9 mouse cellular contexts compared by ENCODE assay signal in the genomic region with DNA sequence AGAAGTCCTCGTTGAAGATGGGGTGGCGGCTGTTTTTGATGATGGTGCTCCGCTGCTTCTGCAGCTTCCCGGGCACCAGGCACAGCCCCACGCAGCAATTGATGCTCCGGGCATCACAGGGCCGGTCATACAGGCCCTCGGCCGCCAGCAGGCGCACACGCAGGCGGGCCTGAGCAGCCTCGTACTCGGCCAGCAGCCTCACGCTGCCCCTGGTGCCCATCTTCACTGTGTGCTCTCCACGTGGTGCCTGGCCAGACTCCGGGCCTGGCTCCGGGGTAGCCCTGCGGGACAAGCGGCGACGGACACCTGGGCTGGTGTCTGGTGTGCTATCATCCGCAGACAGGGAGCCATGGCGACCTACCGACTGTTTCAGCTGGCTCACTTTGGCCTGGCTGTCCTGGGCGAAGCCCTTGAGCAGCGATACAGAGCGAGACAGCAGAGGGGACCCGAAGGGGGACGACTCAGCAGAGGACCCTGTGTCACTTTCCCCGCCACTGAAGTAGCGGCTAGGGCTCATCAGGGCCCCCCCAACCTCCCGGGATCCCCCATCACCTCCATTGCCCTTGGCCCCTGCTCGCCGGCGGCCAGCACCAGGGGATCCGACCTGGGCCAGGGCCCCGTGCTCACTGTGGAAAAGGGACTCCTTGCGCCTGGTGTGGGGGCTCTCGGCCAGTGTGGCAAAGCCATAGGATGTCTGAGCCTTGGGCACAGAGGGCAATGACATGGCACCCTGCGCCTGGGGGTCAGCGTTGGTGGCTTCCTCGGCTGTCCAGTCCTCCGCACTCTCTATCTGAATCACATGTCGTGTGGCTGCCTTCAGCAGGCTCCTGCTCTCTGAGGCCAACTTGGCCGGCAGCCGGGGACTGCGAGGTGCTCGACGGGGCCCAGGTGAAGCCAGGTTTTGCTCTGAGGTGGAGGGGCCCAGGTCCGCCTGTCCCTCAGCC. TPM values are rescaled to one million over a fixed set of nuclear protein-coding genes. Genes with fewer than 3 reads are reported as not detected.
DNase-seq lines count a peak whose midpoint lies in the region; ATAC-seq and TF ChIP-seq lines count a peak whose summit lies in the region.
"Had no signal": no experiment of that assay in that cellular context is flagged by ENCODE, and none has a peak within 500 bp of the region (broad histone marks: within the 10 kb centered on the region; RNA-seq: fewer than 3 reads in every experiment).

No protein-coding gene starts in this region.

- intact Hi-C loops in heart, adult 2 months (cut with DNase I) = no loop called here

- peaks cover 12% of the 10 kb centered on the region for H3K27me3 ChIP-seq in heart, adult 2 months (ENCODE audit: control insufficient read depth, insufficient read depth, low read length)
- H3K27me3 ChIP-seq in forebrain, embryonic 14.5 days (replicated peaks; ENCODE audit: control insufficient read depth, insufficient read depth, low read length) = peaks cover 27% of the 10 kb centered on the region
- H3K27me3 ChIP-seq in limb, embryonic 14.5 days (ENCODE audit: control insufficient read depth, insufficient read depth, low read length) = peaks cover 21% of the 10 kb centered on the region
- peaks cover 8% of the 10 kb centered on the region; the same call in 1 of the 2 replicates for H3K27me3 ChIP-seq in stomach, postnatal 0 days (ENCODE audit: control insufficient read depth, insufficient read depth, low read length)

- no peak overlapping the region for H3K9ac ChIP-seq in heart, adult 2 months (ENCODE audit: low read depth, low read length)
- H3K9ac ChIP-seq in forebrain, embryonic 14.5 days (ENCODE audit: low read length) = no peak overlapping the region; the same call in none of the 2 replicates
- peak overlapping the region; percentile 31; the same call in 1 of the 2 replicates for H3K9ac ChIP-seq in limb, embryonic 14.5 days (ENCODE audit: low read depth, low read length, severe bottlenecking)
- no peak overlapping the region for H3K9ac ChIP-seq in stomach, postnatal 0 days (ENCODE audit: low read length)

- no peak for DNase-seq in heart, adult 2 months
- no peak for DNase-seq in heart, adult 18-20 months
- DNase-seq in NIH3T3 (ENCODE audit: low read depth) = peak; percentile 41
- peak; percentile 38 for DNase-seq in forebrain, embryonic 14.5 days (ENCODE audit: low spot score)
- no peak for DNase-seq in limb, embryonic 14.5 days (ENCODE audit: low spot score)
- peak; percentile 43 for DNase-seq in stomach, postnatal 0 days (ENCODE audit: low spot score)
- DNase-seq in urinary bladder, adult 18-20 months (ENCODE audit: low spot score in 2 of 2) = no peak
- DNase-seq in spleen, adult 12 weeks (ENCODE audit: low spot score) = no peak

- TF ChIP-seq EP300 in heart, adult 2 months (IDR thresholded peaks at IDR 0.05; ENCODE audit: insufficient read depth, low read depth, low read length) = no peak
- no peak for TF ChIP-seq EP300 in stomach, postnatal 0 days (optimal IDR thresholded peaks at IDR 0.05)

- peaks cover 2% of the 10 kb centered on the region; the same call in 1 of the 2 replicates for H3K4me1 ChIP-seq in heart, adult 2 months (ENCODE audit: control insufficient read depth, insufficient read depth, low read length)
- H3K4me1 ChIP-seq in forebrain, embryonic 14.5 days (ENCODE audit: control insufficient read depth, insufficient read depth, low read length) = peaks cover 20% of the 10 kb centered on the region
- peaks cover 4% of the 10 kb centered on the region; the same call in 1 of the 2 replicates for H3K4me1 ChIP-seq in limb, embryonic 14.5 days (ENCODE audit: control insufficient read depth, insufficient read depth, low read length)
- peaks cover 3% of the 10 kb centered on the region; the same call in 1 of the 2 replicates for H3K4me1 ChIP-seq in stomach, postnatal 0 days (replicated peaks; ENCODE audit: control insufficient read depth, insufficient read depth)

- peak; percentile 48 for TF ChIP-seq CTCF in heart, adult 2 months (IDR thresholded peaks at IDR 0.05)
- TF ChIP-seq CTCF in stomach, postnatal 0 days (IDR thresholded peaks at IDR 0.05; ENCODE audit: low read depth) = peak; percentile 67

- no peaks in the 10 kb centered on the region for H3K79me2 ChIP-seq in heart, adult 2 months (replicated peaks; ENCODE audit: control insufficient read depth, insufficient read depth, low read length)

- WGBS in heart, adult 2 months = 15% methylated on average over 51 of the region's 51 CpGs
- 10% methylated on average over 51 of the region's 51 CpGs for WGBS in forebrain, embryonic 14.5 days
- WGBS in limb, embryonic 14.5 days = 14% methylated on average over 46 of the region's 51 CpGs
- 18% methylated on average over 51 of the region's 51 CpGs for WGBS in stomach, postnatal 0 days

- no peaks in the 10 kb centered on the region for H3K9me3 ChIP-seq in forebrain, embryonic 14.5 days (replicated peaks; ENCODE audit: control insufficient read depth, low read length)
- H3K9me3 ChIP-seq in limb, embryonic 14.5 days (ENCODE audit: control insufficient read depth, low read length) = no peaks in the 10 kb centered on the region
- no peaks in the 10 kb centered on the region for H3K9me3 ChIP-seq in stomach, postnatal 0 days (ENCODE audit: control insufficient read depth, low read length)

- no peak overlapping the region for H3K4me3 ChIP-seq in heart, adult 2 months
- H3K4me3 ChIP-seq in forebrain, embryonic 14.5 days (ENCODE audit: low read depth, low read length) = peak overlapping the region; percentile 10; the same call in 1 of the 2 replicates
- H3K4me3 ChIP-seq in limb, embryonic 14.5 days (replicated peaks; ENCODE audit: low read length) = peak overlapping the region; percentile 55
- no peak overlapping the region for H3K4me3 ChIP-seq in stomach, postnatal 0 days (ENCODE audit: low read depth, low read length)

- no peaks in the 10 kb centered on the region for H3K36me3 ChIP-seq in heart, adult 2 months (ENCODE audit: control insufficient read depth, insufficient read depth, low read length)
- H3K36me3 ChIP-seq in forebrain, embryonic 14.5 days (ENCODE audit: control insufficient read depth, insufficient read depth, low read length) = no peaks in the 10 kb centered on the region
- H3K36me3 ChIP-seq in limb, embryonic 14.5 days (ENCODE audit: control insufficient read depth, insufficient read depth, low read length) = no peaks in the 10 kb centered on the region
- H3K36me3 ChIP-seq in stomach, postnatal 0 days (ENCODE audit: control insufficient read depth, insufficient read depth, low read length) = no peaks in the 10 kb centered on the region

- no peak overlapping the region for H3K27ac ChIP-seq in heart, adult 2 months
- H3K27ac ChIP-seq in forebrain, embryonic 14.5 days (ENCODE audit: low read depth, low read length) = no peak overlapping the region
- H3K27ac ChIP-seq in limb, embryonic 14.5 days (replicated peaks; ENCODE audit: low read depth, low read length) = no peak overlapping the region
- no peak overlapping the region for H3K27ac ChIP-seq in stomach, postnatal 0 days (replicated peaks)

- peak overlapping the region; percentile 40; the same call in 1 of the 2 replicates for H3K4me2 ChIP-seq in forebrain, embryonic 14.5 days (ENCODE audit: low read length)
- peak overlapping the region; percentile 31 for H3K4me2 ChIP-seq in limb, embryonic 14.5 days (replicated peaks; ENCODE audit: low read depth, low read length, severe bottlenecking)
- peak overlapping the region; percentile 5; the same call in 1 of the 2 replicates for H3K4me2 ChIP-seq in stomach, postnatal 0 days (replicated peaks; ENCODE audit: low read depth)

- no peak for TF ChIP-seq POLR2A in heart, adult 2 months (IDR thresholded peaks at IDR 0.05; ENCODE audit: insufficient read depth, low read depth, low read length)
- no peak for TF ChIP-seq POLR2A in limb, embryonic 14.5 days (IDR thresholded peaks at IDR 0.05; ENCODE audit: borderline replicate concordance, extremely low read depth, insufficient read depth, insufficient read length)

- ATAC-seq in forebrain, embryonic 14.5 days = peak; percentile 33
- no peak for ATAC-seq in limb, embryonic 14.5 days (ENCODE audit: low FRiP score, low read depth)
- no peak for ATAC-seq in stomach, postnatal 0 days (ENCODE audit: low FRiP score, low TSS enrichment)

RNA-seq across cellular contexts. Expression of a gene that starts 1.4 kb away (rescaled TPM):
- under 1 TPM in 1 of 2 experiments, not detected in 1; 0.10 TPM for total RNA-seq in heart, adult 2 months (2021)
- polyA plus RNA-seq in heart, adult 2 months (2012; rRNA removed) = 0.02 and 0.09 TPM in 2 replicates
- under 1 TPM in 1 of 2 experiments, not detected in 1; 0.10 TPM for total RNA-seq in heart, adult 18-20 months (2021)
- 0.46 and 0.52 TPM in 2 replicates for polyA plus RNA-seq in forebrain, embryonic 14.5 days (2014; fragmentation: Nextera tagmentation; extraction: Ambion mirVana)
- 1.0 and 1.2 TPM in 2 replicates for polyA plus RNA-seq in limb, embryonic 14.5 days (2012; rRNA removed)
- not detected in 2 replicates for polyA plus RNA-seq in limb, embryonic 14.5 days (2014; fragmentation: Nextera tagmentation; extraction: Ambion mirVana)
- 0.02 and 0.07 TPM in 2 replicates for polyA plus RNA-seq in stomach, postnatal 0 days (2015; fragmentation: Nextera tagmentation; extraction: Ambion mirVana)

RNA-seq across cellular contexts. Expression of a gene that starts 25.3 kb away (rescaled TPM):
- 1 to 10 TPM; 1.9 to 2.1 TPM for total RNA-seq in heart, adult 2 months (2021)
- 2.9 and 3.7 TPM in 2 replicates for polyA plus RNA-seq in heart, adult 2 months (2012; rRNA removed)
- 1 to 10 TPM; 1.3 to 1.5 TPM for total RNA-seq in heart, adult 18-20 months (2021)
- polyA plus RNA-seq in forebrain, embryonic 14.5 days (2014; fragmentation: Nextera tagmentation; extraction: Ambion mirVana) = 5.9 and 6.5 TPM in 2 replicates
- 30.2 and 33.0 TPM in 2 replicates for polyA plus RNA-seq in limb, embryonic 14.5 days (2012; rRNA removed)
- 9.0 and 10.1 TPM in 2 replicates for polyA plus RNA-seq in limb, embryonic 14.5 days (2014; fragmentation: Nextera tagmentation; extraction: Ambion mirVana)
- polyA plus RNA-seq in stomach, postnatal 0 days (2015; fragmentation: Nextera tagmentation; extraction: Ambion mirVana) = 2.7 and 3.3 TPM in 2 replicates

RNA-seq across cellular contexts. Expression of a gene that starts 25.3 kb away (rescaled TPM):
- not detected for total RNA-seq in heart, adult 2 months (2021)
- 0.10 TPM in 1 of 2 replicates, not detected in the other for polyA plus RNA-seq in heart, adult 2 months (2012; rRNA removed)
- not detected for total RNA-seq in heart, adult 18-20 months (2021)
- polyA plus RNA-seq in forebrain, embryonic 14.5 days (2014; fragmentation: Nextera tagmentation; extraction: Ambion mirVana) = not detected in 2 replicates
- polyA plus RNA-seq in limb, embryonic 14.5 days (2012; rRNA removed) = not detected in 2 replicates
- not detected in 2 replicates for polyA plus RNA-seq in limb, embryonic 14.5 days (2014; fragmentation: Nextera tagmentation; extraction: Ambion mirVana)
- not detected in 2 replicates for polyA plus RNA-seq in stomach, postnatal 0 days (2015; fragmentation: Nextera tagmentation; extraction: Ambion mirVana)
- polyA plus RNA-seq: small intestine, adult 2 months had no signal

RNA-seq across cellular contexts. Expression of a gene that starts 33.1 kb away (rescaled TPM):
- not detected for total RNA-seq in heart, adult 2 months (2021)
- polyA plus RNA-seq in heart, adult 2 months (2012; rRNA removed) = not detected in 2 replicates
- not detected for total RNA-seq in heart, adult 18-20 months (2021)
- 0.14 and 0.17 TPM in 2 replicates for polyA plus RNA-seq in forebrain, embryonic 14.5 days (2014; fragmentation: Nextera tagmentation; extraction: Ambion mirVana)
- 0.14 and 0.22 TPM in 2 replicates for polyA plus RNA-seq in limb, embryonic 14.5 days (2012; rRNA removed)
- 0.15 TPM in 1 of 2 replicates, not detected in the other for polyA plus RNA-seq in limb, embryonic 14.5 days (2014; fragmentation: Nextera tagmentation; extraction: Ambion mirVana)
- not detected in 2 replicates for polyA plus RNA-seq in stomach, postnatal 0 days (2015; fragmentation: Nextera tagmentation; extraction: Ambion mirVana)
- polyA plus RNA-seq: small intestine, adult 2 months had no signal

RNA-seq across cellular contexts. Expression of a gene that starts 51.9 kb away (rescaled TPM):
- not detected for total RNA-seq in heart, adult 2 months (2021)
- polyA plus RNA-seq in heart, adult 2 months (2012; rRNA removed) = not detected in 2 replicates
- under 1 TPM in 1 of 2 experiments, not detected in 1; 0.21 TPM for total RNA-seq in heart, adult 18-20 months (2021)
- 1.1 and 1.2 TPM in 2 replicates for polyA plus RNA-seq in forebrain, embryonic 14.5 days (2014; fragmentation: Nextera tagmentation; extraction: Ambion mirVana)
- 5.0 and 8.4 TPM in 2 replicates for polyA plus RNA-seq in limb, embryonic 14.5 days (2012; rRNA removed)
- polyA plus RNA-seq in limb, embryonic 14.5 days (2014; fragmentation: Nextera tagmentation; extraction: Ambion mirVana) = 8.2 and 11.5 TPM in 2 replicates
- 17.6 and 22.2 TPM in 2 replicates for polyA plus RNA-seq in stomach, postnatal 0 days (2015; fragmentation: Nextera tagmentation; extraction: Ambion mirVana)

Comparison
In these comparisons a context has a peak if more than half of its experiments do, and no peak if none do; other contexts are left out.
1. DNase-seq: peak in NIH3T3 (single experiment), forebrain, embryonic 14.5 days (single experiment) and stomach, postnatal 0 days (single experiment); none in heart, adult 2 months (0 of 2), heart, adult 18-20 months (0 of 2), limb, embryonic 14.5 days (single experiment), urinary bladder, adult 18-20 months (0 of 2) and spleen, adult 12 weeks (single experiment).
2. H3K4me3 ChIP-seq: peak in forebrain, embryonic 14.5 days (single experiment) and limb, embryonic 14.5 days (single experiment); none in heart, adult 2 months (single experiment) and stomach, postnatal 0 days (single experiment).
3. Peak in every context shown above with its lines, with median percentiles within 50 percentile points of each other: H3K4me2 ChIP-seq.